Mouse (Mus musculus) limb, embryonic 14.5 days (tissue): ENCODE data around the gene Phc2. TPM values are rescaled to one million over a fixed set of nuclear protein-coding genes. Genes with fewer than 3 reads are reported as not detected.

ENCODE experiments used
- ATAC-seq: fragments of 200-750 bp; cut with Nextera tagmentation; 2 replicates; pipeline ENCODE4 v1.8.0; 2017; ENCODE audit warnings: low read depth, moderate number of reproducible peaks, moderate TSS enrichment; ENCODE audit not compliant: low FRiP score
- DNase-seq: peaks from one replicate; pipeline ENCODE4 v3.0.0-alpha.2; 2015; ENCODE audit warnings: low spot score
- H3K27ac ChIP-seq: fragments of 300-500 bp; sonication (generic); replicated peaks from 2 replicates; pipeline ENCODE4 v1.5.1; 2014; ENCODE audit warnings: low read depth, mild to moderate bottlenecking, low read length, moderate library complexity, mixed read lengths
- H3K27me3 ChIP-seq: fragments of 300-500 bp; sonication (generic); 2 replicates; pipeline ENCODE4 v1.6.1; 2014; ENCODE audit warnings: low read length, mixed read lengths; ENCODE audit not compliant: control insufficient read depth, insufficient read depth
- H3K36me3 ChIP-seq: fragments of 300-500 bp; sonication (generic); 2 replicates; pipeline ENCODE4 v1.6.1; 2014; ENCODE audit warnings: mild to moderate bottlenecking, low read length, moderate library complexity, mixed read lengths; ENCODE audit not compliant: control insufficient read depth, insufficient read depth
- H3K4me1 ChIP-seq: fragments of 300-500 bp; sonication (generic); 2 replicates; pipeline ENCODE4 v1.6.1; 2014; ENCODE audit warnings: antibody characterized with exemption, low read length, mixed read lengths; ENCODE audit not compliant: control insufficient read depth, insufficient read depth
- H3K4me2 ChIP-seq: fragments of 300-500 bp; sonication (generic); replicated peaks from 2 replicates; pipeline ENCODE4 v1.6.1; 2014; ENCODE audit warnings: low read depth, mild to moderate bottlenecking, low read length, moderate library complexity; ENCODE audit not compliant: severe bottlenecking
- H3K4me3 ChIP-seq: fragments of 300-500 bp; sonication (generic); replicated peaks from 2 replicates; pipeline ENCODE4 v1.5.1; 2014; ENCODE audit warnings: low read length
- H3K9ac ChIP-seq: fragments of 300-500 bp; sonication (generic); 2 replicates; pipeline ENCODE4 v1.6.1; 2014; ENCODE audit warnings: mild to moderate bottlenecking, low read depth, low read length, moderate library complexity; ENCODE audit not compliant: severe bottlenecking
- H3K9me3 ChIP-seq: fragments of 300-500 bp; sonication (generic); 2 replicates; pipeline ENCODE4 v1.6.1; 2016; ENCODE audit warnings: low read length; ENCODE audit not compliant: control insufficient read depth
- POLR2A ChIP-seq: fragments of 200-500 bp; IDR thresholded peaks from 2 replicates; pipeline ENCODE4 v1.8.0; 2012; ENCODE audit warnings: inconsistent platforms, mild to moderate bottlenecking, moderate library complexity, borderline replicate concordance; ENCODE audit not compliant: insufficient read depth, insufficient read length; ENCODE audit errors: extremely low read depth
- WGBS: fragments of 180-500 bp; shearing (Covaris S2); extraction: QIAGEN DNeasy Blood & Tissue Kit; methylation state at CpG from one replicate; pipeline ENCODE4 v1.1.7; 2014; 5-methylcytosine and 5-hydroxymethylcytosine counted together
- polyA plus RNA-seq, 2 experiments: library from polyadenylated mRNA; depleted of rRNA in 1 of 2; stranded (reverse) in 1 of 2; unstranded in 1 of 2; fragments of >200 nt; fragmentation: Nextera tagmentation in 1 of 2; extraction: Ambion mirVana in 1 of 2; gene quantifications; 2 replicates each; pipeline versions ENCODE4 v1.2.1 to v1.2.3; 2012 to 2014

Gene Phc2
- polyA plus RNA-seq, 2 experiments: 69.8 to 103 TPM

GRCm38 (mm10) chr4:128741906-128742305, 87.4 kb downstream of the Phc2 start:
- Histone ChIP-seq H3K4me3 (no peak overlapping the region), H3K27me3 (no peaks in the 10 kb centered on the region), H3K9me3 (no peaks in the 10 kb centered on the region), H3K4me1 (peaks cover 20% of the 10 kb centered on the region), H3K4me2 (no peak overlapping the region), H3K9ac (no peak overlapping the region), H3K27ac (no peak overlapping the region), H3K36me3 (peaks cover 47% of the 10 kb centered on the region)
- DNase-seq (no peak), ATAC-seq (no peak)
- 56% methylated on average over 5 of the region's 5 CpGs for WGBS
- TF ChIP-seq POLR2A: no peak

DNA sequence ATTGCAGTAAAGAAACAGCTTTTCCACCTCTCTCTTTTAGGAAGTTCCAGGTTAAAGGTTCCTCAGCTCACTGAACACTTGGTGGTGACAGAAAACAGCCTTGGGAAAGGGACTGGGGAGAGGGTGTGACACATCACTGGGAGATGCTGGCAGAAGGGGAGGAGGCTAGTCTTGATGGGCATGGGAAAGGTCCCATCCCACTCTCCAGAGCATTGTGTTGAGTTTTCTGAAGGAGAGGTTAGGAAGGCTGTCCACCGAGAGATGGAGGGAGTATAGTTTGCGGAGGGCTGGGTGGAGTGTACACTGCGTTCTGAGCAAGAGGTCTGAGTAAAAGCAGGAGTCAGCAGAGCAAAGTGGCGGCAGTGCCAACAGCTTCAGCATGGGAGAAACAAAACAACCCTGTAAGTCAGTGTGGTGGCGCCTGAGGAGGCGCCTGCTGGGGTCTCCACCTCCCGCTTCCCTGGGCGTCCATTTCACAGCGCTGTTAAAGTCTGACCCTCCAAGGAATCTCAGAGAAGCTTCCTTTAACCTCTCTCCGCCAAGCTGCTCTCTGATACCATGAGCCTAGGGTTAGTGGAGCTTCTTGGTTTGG, 88.0 kb downstream of the Phc2 start:
- ATAC-seq (no peak), DNase-seq (no peak)
- no peak overlapping the region for H3K4me3 ChIP-seq
- H3K27ac ChIP-seq: no peak overlapping the region
- peaks cover 14% of the 10 kb centered on the region for H3K4me1 ChIP-seq
- 58% methylated on average over 10 of the region's 10 CpGs for WGBS
- H3K27me3 ChIP-seq: no peaks in the 10 kb centered on the region
- peaks cover 53% of the 10 kb centered on the region for H3K36me3 ChIP-seq
- H3K9ac ChIP-seq: no peak overlapping the region
- H3K4me2 ChIP-seq: no peak overlapping the region
- H3K9me3 ChIP-seq: no peaks in the 10 kb centered on the region
- TF ChIP-seq POLR2A: no peak

- H3K4me2 ChIP-seq: no peak overlapping the region
Observed at GRCm38 (mm10) chr4:128743031-128743626, 88.6 kb downstream of the Phc2 start.

DNA sequence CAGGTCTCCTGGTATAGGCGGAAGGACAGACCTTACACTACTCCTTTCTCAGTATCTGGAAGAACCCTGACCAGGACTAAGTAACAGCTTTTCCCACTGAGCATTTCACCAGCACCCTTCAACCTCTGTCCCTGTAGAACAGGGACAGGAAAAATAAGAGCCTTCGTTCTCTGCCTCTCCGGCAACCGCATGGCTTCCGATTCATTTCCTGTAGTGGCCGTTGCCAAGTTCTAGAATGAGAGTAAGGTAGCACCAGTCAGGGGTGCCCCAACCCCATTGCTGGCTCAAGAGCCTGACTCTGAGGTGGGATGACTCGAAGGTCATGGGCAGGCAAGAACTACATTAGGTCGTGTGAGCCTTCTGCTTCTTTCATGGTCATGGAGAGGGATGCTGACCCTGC, 90.7 kb downstream of the Phc2 start:
- H3K4me2 ChIP-seq: no peak overlapping the region
- ATAC-seq (no peak), DNase-seq (no peak)
- peaks cover 3% of the 10 kb centered on the region; the same call in 1 of the 2 replicates for H3K4me1 ChIP-seq
- no peak for TF ChIP-seq POLR2A
- 86% methylated on average over 8 of the region's 8 CpGs for WGBS
- H3K9me3 ChIP-seq: no peaks in the 10 kb centered on the region
- peaks cover 79% of the 10 kb centered on the region for H3K36me3 ChIP-seq
- no peak overlapping the region for H3K9ac ChIP-seq
- no peaks in the 10 kb centered on the region for H3K27me3 ChIP-seq
- H3K27ac ChIP-seq: no peak overlapping the region
- H3K4me3 ChIP-seq: no peak overlapping the region

More at GRCm38 (mm10) chr4:128743031-128743626, 88.6 kb downstream of the Phc2 start:
- no peak for TF ChIP-seq POLR2A
- WGBS: 77% methylated on average over 12 of the region's 12 CpGs
- Histone ChIP-seq H3K4me1 (peaks cover 8% of the 10 kb centered on the region), H3K4me3 (no peak overlapping the region), H3K27me3 (no peaks in the 10 kb centered on the region), H3K36me3 (peaks cover 60% of the 10 kb centered on the region), H3K27ac (no peak overlapping the region), H3K9ac (no peak overlapping the region), H3K9me3 (no peaks in the 10 kb centered on the region)
- ATAC-seq: no peak
- no peak for DNase-seq

DNA sequence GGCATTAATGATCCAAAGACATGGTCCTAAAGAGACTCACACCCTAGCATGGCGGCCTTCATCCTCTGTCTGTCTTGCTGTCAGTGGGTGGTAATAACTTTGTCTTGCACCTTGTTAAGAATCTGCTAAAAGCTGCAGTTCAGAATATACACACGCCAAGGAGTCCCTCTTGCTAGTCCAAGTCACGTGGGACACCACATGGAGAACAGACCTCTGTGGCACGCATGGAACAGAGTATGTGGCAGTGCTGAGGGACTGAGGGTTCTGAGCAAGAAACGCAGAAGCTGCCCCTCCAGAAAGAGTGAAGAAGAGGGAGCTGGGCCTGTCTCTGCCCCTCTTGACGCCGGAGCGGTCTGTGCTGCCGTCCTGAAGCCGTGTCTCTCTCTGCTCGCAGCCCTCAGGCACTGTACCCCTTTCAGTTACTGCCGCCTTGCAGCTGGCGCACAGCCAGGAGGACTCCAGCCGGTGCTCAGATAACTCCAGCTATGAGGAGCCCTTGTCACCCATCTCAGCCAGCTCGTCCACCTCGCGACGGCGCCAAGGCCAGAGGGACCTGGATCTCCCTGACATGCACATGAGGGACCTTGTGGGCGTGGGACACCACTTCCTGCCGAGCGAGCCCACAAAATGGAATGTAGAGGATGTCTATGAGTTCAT, 93.2 kb downstream of the Phc2 start:
- 83% methylated on average over 22 of the region's 22 CpGs for WGBS
- Histone ChIP-seq H3K36me3 (peaks cover 95% of the 10 kb centered on the region), H3K4me2 (no peak overlapping the region), H3K9ac (no peak overlapping the region), H3K9me3 (no peaks in the 10 kb centered on the region), H3K27me3 (no peaks in the 10 kb centered on the region), H3K4me1 (no peaks in the 10 kb centered on the region), H3K4me3 (no peak overlapping the region), H3K27ac (no peak overlapping the region)
- no peak for TF ChIP-seq POLR2A
- ATAC-seq: no peak
- no peak for DNase-seq
